Mouse (Mus musculus) naive thymus-derived CD4-positive, alpha-beta T cell, adult 2 months (primary cell): ENCODE measurements around the gene Rundc1.
"Not testable (repeated sequence)": the region's sequence is repeated elsewhere in the genome, so short reads cannot be mapped to it uniquely, and the experiment has no call there.

Experiments
- DNase-seq: peaks from one replicate; pipeline ENCODE4 v3.0.0-alpha.2; 2011; ENCODE audit warnings: low read depth

The Rundc1 gene

DNA sequence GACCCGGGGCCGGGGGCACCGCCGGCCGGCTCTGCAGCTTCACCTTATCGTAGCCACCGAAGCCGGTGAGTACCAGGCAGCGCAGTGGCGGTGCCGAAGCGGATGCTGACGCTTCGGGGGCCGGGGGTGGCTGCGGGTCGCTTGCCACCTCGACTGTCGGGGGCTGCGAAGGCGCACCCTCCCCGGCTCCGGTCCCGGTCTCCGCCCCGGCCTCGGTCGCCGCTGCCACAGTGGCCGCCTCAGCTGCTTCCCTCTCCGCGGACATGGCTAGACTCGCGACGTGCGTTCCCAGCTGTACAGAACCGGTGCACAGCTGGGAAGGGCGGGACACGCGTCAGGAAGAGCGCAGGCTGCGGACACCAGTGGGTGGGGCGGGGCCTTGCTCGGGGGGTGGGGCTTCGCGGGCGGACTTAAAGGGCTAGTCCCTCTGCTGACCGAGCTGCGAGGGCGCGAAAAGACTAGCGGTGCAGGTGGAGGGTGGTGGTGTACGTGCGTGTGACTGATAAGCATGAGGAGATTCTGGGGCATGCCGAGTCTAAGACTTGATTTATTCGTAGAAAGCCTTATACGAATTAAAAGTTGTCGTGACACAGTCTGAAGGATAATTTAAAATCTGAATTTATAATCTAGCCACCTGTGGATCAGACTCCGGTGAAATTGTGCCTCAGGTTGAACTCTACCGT is 41.1 kb downstream of the Rundc1 start, which contains the start of gene Vat1:
Vat1 (minus strand) TSS at position 362 of the 683 bp plus-strand sequence.
- peak; percentile 71 for DNase-seq

DNA sequence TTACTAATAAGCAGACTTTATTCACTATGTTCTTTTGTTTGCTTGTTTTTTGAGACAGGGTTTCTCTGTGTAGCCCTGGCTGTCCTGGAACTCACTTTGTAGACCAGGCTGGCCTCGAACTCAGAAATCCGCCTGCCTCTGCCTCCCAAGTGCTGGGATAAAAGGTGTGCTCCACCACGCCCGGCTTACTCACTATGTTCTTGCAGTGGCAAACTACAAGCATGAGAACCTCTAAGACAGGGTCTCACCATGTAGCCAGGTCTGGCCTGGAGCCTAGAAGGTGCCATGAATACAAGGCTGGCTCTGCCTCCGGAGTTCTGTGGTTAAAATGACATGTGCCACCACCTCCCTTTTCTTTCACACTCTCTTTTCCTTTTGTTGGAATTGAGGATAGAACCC is 41.7 kb downstream of the Rundc1 start:
- not testable (repeated sequence) for DNase-seq

DNA sequence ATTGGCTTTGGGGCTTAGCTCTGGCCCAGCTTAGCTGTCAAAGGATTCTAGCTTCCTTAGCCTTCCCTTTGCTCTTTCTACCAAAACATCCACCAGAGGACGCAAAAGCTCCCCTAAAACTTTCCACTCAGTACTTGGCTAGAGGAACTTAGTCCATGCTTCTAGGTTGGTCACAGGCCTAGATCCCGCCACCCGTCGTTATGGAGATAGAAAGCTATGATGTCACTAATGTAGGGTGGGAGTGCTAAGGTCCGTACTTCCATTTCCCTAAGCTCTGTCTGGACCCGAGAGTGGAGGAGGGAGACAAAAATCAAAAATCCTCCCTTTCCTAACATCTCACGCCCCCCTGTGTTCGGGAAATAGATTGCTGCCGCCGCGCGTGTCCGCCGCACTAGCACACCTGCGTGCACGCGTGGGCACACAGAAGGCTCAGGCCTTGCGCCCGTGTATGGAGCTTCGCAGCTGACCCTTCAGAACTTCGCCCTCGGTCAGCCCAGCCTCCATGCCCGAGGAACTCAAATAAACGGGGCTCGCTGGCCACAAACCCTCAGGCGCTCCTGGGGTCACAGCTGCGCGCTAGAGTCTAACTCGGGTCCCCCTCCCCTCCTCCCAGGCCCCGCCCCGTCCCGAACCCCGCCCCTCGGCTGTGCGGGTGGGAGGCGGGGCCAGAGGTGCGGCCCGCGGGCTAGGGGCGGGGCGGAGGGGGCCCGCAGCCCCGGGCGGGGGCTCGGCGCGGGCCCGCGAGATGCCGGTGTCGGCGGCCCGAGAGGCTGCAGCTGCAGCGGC is 42.8 kb downstream of the Rundc1 start:
- DNase-seq: peak; percentile 79

DNA sequence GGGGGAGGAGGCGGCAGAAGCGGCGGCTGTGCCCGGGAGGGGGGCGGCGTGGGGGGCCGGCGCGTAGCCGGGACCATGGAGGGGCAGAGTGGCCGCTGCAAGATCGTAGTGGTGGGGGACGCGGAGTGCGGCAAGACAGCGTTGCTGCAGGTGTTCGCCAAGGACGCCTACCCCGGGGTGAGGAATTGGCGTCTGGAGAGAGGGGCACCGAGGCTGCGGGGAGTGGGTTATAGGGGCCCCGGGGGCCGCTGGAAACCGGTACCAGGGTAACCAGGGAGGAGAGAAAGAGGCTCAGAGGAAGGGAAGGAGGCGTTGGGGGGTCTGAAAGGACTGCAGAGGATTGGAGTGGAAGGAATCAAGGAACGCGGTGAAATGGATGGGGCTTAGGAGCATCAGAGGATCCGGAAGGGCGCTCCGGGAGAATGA is 43.4 kb downstream of the Rundc1 start:
- DNase-seq: no peak

DNA sequence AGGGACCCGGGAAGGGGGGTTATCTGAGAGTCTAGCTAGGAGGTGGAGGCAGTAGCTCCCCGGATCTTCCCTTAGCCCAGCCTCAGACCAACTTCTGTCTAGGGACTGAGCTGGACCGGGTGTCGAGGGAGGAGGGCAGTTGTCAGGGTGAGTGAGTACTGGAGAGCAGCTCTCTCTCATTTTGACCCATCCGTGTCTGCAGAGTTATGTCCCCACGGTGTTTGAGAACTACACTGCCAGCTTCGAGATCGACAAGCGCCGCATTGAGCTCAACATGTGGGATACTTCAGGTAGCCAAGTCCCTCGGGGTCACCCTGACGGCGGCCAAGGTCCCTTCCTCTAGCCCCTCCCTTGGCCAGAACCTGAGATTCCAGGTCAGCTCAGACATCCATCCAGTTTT is 43.8 kb downstream of the Rundc1 start:
- DNase-seq: peak; percentile 37

DNA sequence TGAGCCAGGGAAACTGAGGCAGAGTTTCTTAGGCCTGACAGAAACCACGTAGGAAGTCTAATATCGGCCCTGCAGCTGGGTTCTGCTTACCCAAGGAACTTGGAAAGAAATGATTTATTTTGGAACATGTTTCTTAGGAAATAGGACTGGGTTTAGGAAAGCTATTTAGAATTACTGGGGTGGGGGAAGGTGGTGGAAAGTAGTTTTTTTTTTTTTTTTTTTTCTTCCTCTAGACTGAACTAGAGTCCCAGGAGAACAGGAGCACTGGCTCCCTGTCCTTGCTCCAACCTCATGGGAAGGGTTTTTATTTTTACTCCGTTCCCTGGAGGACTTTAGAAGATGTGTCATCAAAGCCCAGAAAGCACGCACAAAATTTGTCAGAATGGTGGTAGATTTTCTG is 44.3 kb downstream of the Rundc1 start:
- no peak for DNase-seq

DNA sequence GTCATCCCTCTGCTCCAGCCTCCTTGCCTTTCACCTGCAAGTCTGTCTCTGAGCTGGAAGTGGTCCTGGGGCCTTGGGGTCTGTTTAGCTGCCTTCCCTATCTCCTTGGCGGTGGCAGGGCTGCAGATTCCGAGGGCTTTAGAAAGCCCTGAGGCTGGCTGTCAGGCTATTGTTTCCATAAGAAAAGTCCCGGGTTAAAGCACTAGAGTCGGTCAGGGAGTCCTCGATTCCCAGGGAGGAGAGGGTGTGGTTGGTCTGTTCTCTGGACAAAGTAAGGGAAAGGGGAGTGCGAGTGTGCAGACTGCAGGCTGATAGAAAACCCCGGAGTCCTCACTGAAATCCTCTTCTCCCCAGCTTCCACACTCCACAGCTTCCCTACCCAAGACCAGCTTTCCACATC is 45.3 kb downstream of the Rundc1 start:
- no peak for DNase-seq

DNA sequence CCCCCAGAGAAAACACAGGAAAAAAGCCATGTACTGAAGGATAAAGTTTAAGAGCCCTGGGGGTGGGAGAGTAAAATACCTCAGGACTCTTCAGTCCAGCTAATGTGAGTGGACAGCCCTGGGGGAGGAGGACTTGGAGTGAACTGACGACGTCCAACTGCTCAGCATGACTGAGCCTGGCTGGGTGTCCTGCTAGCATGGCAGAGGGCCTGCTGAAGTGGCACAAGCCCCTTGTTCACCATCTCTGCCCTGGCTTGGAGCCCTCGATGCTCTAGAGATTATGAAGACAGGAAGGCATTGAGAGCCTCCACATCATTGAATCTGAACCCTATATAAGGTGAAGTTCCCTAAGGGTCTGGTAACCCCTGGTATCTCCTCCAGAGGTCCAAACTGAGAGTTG is 47.0 kb downstream of the Rundc1 start:
- no peak for DNase-seq

DNA sequence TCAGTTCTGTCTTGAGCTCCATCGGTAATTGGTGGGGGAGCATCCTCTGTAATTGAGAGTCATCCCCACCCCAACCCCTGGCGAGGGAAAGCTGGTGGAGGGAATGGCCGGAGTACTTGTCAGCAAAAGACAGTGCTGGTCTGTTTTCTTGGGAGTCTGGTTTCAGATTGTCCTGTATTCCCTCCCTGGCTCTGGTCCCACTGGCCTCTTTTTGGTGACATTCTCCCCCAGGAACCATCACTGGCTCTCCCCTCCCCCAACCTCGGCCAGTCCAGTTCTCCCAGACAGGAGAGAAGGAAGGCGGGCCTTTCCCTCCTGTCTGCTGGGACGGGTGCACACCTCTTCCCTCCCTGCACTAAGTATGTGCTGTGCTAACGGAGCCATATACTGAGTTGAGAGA is 47.5 kb downstream of the Rundc1 start:
- no peak for DNase-seq

DNA sequence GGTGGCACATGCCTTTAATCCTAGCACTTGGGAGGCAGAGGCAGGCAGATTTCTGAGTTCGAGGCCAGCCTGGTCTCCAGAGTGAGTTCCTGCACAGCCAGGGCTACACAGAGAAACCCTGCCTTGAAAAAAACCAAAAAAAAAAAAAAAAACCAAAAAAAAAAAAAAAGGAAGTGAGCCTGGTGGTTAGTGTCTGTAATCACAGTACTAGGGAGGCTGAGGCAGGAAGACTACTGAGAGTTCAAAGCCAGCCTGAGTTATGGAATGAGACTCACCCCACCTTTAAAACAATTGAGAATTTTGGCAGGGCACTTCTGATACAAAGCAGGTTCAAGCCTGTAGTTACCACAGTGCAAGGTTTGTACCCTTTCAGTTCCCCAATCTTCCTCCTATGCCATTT is 48.8 kb downstream of the Rundc1 start:
- not testable (repeated sequence) for DNase-seq

DNA sequence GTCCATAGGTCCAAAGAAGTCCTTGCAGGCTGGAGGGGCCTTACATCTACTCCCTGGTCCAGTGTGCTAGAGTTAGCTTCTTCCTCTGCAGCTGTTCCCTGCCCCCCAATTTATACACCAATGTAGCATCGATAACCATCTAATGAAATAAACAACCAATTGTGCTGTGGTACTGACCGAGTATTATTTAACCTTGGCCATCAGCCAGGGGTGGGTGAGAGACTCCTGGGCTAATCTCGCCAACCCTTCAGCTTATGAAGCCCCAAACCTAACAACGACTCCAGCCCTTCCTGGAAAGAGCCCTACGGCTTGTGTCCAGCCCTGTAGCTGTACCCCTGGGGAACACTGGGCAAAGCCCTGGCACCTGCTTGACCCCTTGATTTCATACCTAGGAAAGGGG is 49.4 kb downstream of the Rundc1 start:
- no peak for DNase-seq

DNA sequence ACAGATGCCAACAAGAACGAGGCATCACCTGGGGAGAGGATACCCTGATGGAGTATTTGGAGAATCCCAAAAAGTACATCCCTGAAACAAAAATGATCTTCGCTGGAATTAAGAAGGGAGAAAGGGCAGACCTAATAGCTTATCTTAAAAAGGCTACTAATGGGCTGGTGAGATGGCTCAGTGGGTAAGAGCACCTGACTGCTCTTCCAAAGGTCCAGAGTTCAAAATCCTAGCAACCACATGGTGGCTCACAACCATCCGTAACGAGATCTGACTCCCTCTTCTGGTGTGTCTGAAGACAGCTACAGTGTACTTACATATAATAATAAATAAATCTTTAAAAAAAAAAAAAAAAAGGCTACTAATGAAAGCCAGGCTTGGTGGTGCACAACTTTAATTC is 51.5 kb downstream of the Rundc1 start:
- not testable (repeated sequence) for DNase-seq

DNA sequence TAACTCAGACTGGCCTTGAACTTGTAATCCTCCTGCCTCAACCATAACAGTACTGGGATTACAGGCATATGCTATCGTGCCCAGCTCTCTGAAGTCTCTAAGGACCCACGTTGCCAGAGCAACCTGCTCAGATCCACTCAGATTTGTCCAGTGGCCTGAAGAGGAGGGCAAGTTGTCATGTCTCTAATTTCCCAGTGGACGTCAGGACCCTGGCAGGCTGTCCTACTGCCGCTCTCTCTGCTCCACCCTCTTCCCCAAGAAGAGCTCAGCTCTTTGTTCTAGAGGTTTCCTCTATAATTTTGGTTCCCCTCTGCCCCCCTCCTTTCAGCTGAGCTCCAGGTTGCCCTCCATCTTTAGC is 52.3 kb downstream of the Rundc1 start:
- DNase-seq: no peak

DNA sequence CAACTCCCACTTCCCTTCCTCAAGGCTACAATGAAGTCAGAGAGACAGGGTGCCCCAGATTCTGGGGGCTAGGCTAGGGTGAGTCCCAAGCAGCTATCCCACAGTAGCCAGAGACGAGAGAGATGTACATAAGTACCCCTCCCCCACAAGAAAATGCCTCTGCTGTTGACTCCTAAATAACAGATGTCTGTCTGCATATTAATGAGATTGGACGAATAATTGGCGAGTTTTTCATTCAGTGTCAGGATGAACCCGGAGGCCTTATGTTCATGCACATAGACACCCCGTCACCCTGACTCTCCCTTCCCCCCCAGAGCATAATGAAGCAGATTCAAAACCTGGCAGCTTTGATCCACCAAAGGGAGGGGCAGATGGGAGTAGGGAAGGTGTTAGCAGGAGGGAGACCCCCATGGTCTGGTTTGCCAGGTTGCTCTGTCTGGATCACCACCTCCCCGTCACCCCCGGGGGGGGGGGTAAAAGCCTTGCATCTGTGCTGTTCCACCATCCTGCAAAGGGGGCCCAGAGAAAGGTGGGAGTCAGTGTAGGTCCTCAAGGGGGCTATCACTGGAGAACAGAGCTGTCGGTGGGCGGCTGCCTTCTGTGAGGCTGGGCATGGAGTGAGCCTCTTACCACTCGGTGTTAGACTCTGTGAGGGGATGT is 52.8 kb downstream of the Rundc1 start:
- no peak for DNase-seq

DNA sequence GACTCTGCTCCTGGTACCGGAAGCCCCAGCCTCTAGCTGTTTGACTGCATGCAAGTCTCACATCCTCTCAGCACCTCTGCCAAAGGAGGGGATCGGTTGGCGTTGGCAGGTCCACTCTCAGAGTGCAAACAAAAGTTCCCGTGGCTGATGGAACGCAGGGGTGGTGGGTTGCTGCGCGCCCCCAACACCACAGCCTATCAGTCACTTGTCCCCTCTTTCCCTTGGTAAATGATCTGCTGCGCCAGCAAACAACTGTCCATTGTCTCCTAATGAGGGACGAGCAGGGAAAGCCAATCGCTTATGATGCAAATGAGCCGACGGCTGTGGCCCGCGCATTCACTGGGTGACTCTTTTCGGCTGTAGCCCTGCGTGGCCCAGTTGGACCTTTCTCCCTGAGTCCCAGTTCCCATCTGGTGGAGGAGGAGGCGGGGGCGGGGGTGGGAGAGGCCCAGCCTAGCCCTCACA is 54.3 kb downstream of the Rundc1 start:
- no peak for DNase-seq

DNA sequence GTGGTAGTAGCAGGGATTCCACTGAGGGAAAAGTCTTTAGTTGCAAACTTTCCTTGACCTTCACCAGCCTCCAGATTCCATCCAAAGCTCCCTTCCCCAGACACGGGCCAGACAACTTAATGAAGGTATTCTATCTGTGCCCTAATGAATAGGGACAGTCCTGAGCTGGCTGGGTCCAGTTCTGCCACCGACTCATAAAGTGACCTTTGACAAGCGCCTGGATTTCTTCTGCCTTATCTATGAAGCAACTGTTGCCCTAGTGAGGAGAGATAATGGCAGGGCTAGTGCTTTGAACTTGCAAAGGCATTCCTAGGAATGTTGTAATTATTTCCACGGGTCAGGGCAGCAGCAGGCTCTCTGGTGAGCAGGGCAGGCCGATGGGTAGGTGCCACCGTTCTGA is 56.0 kb downstream of the Rundc1 start:
- no peak for DNase-seq

DNA sequence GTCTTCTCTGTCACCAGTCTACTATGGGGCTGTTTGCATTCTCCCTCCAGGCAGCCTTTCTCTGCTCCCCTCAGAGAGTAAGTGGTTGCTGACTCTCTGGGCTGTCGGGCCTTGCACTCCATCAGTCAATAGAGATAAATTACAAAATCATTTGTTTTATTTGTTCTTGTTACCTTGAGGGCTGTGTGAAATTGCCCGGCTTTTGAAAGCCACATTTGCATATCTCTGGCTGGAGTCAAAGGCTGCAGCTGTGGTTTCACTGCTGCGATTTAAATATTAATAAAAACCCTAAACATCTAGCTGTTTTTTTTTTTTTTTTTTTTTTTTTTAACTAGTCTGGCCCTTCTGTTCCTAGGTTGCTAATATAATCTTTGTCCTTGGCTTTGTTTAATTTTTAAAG is 58.9 kb downstream of the Rundc1 start:
- DNase-seq: no peak

DNA sequence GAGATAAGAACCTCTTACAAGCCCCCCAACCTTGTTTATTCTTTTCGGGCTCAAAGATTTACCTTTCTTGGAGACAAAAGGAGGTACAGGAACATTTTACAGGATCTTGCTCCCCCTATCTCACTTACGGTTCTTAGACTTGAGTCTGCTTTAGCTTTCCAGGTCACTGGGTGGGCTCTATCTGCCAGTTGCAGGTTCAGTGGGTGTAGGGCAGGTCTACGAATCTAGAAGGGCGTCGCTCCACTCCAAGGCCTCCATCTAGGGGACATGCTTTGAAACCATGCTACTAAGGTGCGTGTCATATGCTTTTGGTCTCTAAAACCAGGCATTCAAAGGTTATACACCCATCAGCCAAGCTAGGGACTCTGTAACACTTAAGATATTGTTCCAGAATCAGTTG is 59.4 kb downstream of the Rundc1 start:
- DNase-seq: no peak

DNA sequence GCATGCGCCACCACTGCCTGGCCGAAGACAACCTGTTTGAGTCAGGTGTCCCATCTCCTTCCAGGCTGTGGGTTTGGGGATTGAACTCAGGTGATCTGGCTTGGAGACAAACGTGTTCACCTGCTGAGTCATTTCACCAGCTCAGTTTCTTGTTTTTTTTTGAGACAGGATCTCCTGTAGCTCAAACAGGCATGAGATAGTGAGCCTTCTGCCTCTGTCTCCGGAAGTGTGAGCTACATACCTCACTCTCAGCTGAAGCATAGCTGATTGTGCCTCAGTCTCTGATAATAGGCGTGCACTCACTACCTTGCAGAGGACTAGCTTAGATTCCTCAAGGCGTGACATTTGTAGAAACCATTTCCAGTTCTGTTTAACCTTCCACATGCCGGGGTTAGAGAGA is 59.9 kb downstream of the Rundc1 start:
- DNase-seq: no peak
